In genomic region chr4:45753211-45753809, GRCm38 (mm10) we compare ENCODE assay signal across 12 mouse cellular contexts. TPM values are rescaled to one million over a fixed set of nuclear protein-coding genes. Genes with fewer than 3 reads are reported as not detected.
DNase-seq lines count a peak whose midpoint lies in the region; ATAC-seq and TF ChIP-seq lines count a peak whose summit lies in the region.
"Had no signal": no experiment of that assay in that cellular context is flagged by ENCODE, and none has a peak within 500 bp of the region (broad histone marks: within the 10 kb centered on the region; RNA-seq: fewer than 3 reads in every experiment).

No protein-coding gene starts in this region.

- H3K4me3 ChIP-seq in heart, embryonic 10.5 days: no peak overlapping the region
- no peak overlapping the region for H3K4me3 ChIP-seq in heart, adult 2 months
- no peak overlapping the region for H3K4me3 ChIP-seq in kidney, postnatal 0 days (replicated peaks; ENCODE audit: low read depth, low read length)
- H3K4me3 ChIP-seq: erythroblast, embryonic 14.5 days; kidney, embryonic 15.5 days; midbrain, embryonic 12.5 days had no signal

- no peak for TF ChIP-seq EP300 in heart, adult 2 months (IDR thresholded peaks at IDR 0.05; ENCODE audit: insufficient read depth, low read depth, low read length)

- H3K36me3 ChIP-seq in heart, embryonic 10.5 days: no peaks in the 10 kb centered on the region
- no peaks in the 10 kb centered on the region for H3K36me3 ChIP-seq in heart, adult 2 months (ENCODE audit: control insufficient read depth, insufficient read depth, low read length)
- no peaks in the 10 kb centered on the region for H3K36me3 ChIP-seq in kidney, postnatal 0 days (ENCODE audit: insufficient read depth, low read length)
- H3K36me3 ChIP-seq: G1E; kidney, embryonic 15.5 days; midbrain, embryonic 12.5 days had no signal

- no peaks in the 10 kb centered on the region for H3K79me2 ChIP-seq in heart, adult 2 months (replicated peaks; ENCODE audit: control insufficient read depth, insufficient read depth, low read length)

- TF ChIP-seq POLR2A in heart, adult 2 months (IDR thresholded peaks at IDR 0.05; ENCODE audit: insufficient read depth, low read depth, low read length): no peak
- TF ChIP-seq POLR2A in brain, embryonic 14.5 days (IDR thresholded peaks at IDR 0.05; ENCODE audit: borderline replicate concordance, extremely low read depth, insufficient read depth, insufficient read length, poor library complexity, severe bottlenecking): no peak

- intact Hi-C loops in heart, adult 2 months (cut with DNase I): no loop called here

- 34% methylated on average over 6 of the region's 6 CpGs for WGBS in heart, embryonic 10.5 days
- 34% methylated on average over 6 of the region's 6 CpGs for WGBS in heart, adult 2 months
- WGBS in kidney, postnatal 0 days: 40% methylated on average over 6 of the region's 6 CpGs

- peaks cover 36% of the 10 kb centered on the region for H3K27me3 ChIP-seq in heart, embryonic 10.5 days (ENCODE audit: insufficient read depth, poor library complexity, severe bottlenecking)
- no peaks in the 10 kb centered on the region for H3K27me3 ChIP-seq in heart, adult 2 months (ENCODE audit: control insufficient read depth, insufficient read depth, low read length)
- no peaks in the 10 kb centered on the region for H3K27me3 ChIP-seq in kidney, postnatal 0 days (ENCODE audit: insufficient read depth, low read length)

- peak overlapping the region; percentile 81 for H3K27ac ChIP-seq in heart, embryonic 10.5 days
- H3K27ac ChIP-seq in heart, adult 2 months: no peak overlapping the region
- no peak overlapping the region for H3K27ac ChIP-seq in kidney, postnatal 0 days
- H3K27ac ChIP-seq: kidney, embryonic 15.5 days; midbrain, embryonic 12.5 days had no signal

- DNase-seq in heart, embryonic 10.5 days (ENCODE audit: low spot score): no peak
- DNase-seq in heart, adult 2 months: no peak
- no peak for DNase-seq in kidney, postnatal 0 days (ENCODE audit: low spot score)
- DNase-seq in kidney, adult 9 months: no peak
- DNase-seq in brain, embryonic 14.5 days (ENCODE audit: low read depth): peak; percentile 87
- DNase-seq in heart, postnatal 4 days: peak; percentile 50
- DNase-seq in urinary bladder, postnatal 36 days (ENCODE audit: low spot score in 2 of 2): no peak
- no peak for DNase-seq in right cerebral cortex, postnatal 25 days

- ATAC-seq in kidney, postnatal 0 days (replicated peaks; ENCODE audit: low FRiP score, low read depth): 0 out of 2 replicates have a peak, but pooled peaks have one; percentile 34

- no peak overlapping the region for H3K9ac ChIP-seq in heart, adult 2 months (ENCODE audit: low read depth, low read length)
- H3K9ac ChIP-seq in kidney, postnatal 0 days (ENCODE audit: low read depth, low read length): no peak overlapping the region
- H3K9ac ChIP-seq: kidney, embryonic 15.5 days; midbrain, embryonic 12.5 days had no signal

- TF ChIP-seq CTCF in heart, adult 2 months (IDR thresholded peaks at IDR 0.05): no peak
- no peak for TF ChIP-seq CTCF in kidney, postnatal 0 days (IDR thresholded peaks at IDR 0.05; ENCODE audit: low read depth)
- no peak for TF ChIP-seq CTCF in brain, embryonic 14.5 days (IDR thresholded peaks at IDR 0.05; ENCODE audit: borderline replicate concordance, extremely low read depth, insufficient read depth, insufficient read length)

- H3K4me2 ChIP-seq in kidney, postnatal 0 days (ENCODE audit: low read length): no peak overlapping the region
- H3K4me2 ChIP-seq: kidney, embryonic 15.5 days; midbrain, embryonic 12.5 days had no signal

- H3K4me1 ChIP-seq in heart, embryonic 10.5 days: peaks cover 51% of the 10 kb centered on the region
- no peaks in the 10 kb centered on the region; the same call in 1 of the 2 replicates for H3K4me1 ChIP-seq in heart, adult 2 months (ENCODE audit: control insufficient read depth, insufficient read depth, low read length)
- H3K4me1 ChIP-seq in kidney, postnatal 0 days (replicated peaks; ENCODE audit: insufficient read depth, low read length): peaks cover 3% of the 10 kb centered on the region; the same call in 1 of the 2 replicates

- H3K9me3 ChIP-seq in heart, embryonic 10.5 days: no peaks in the 10 kb centered on the region
- no peaks in the 10 kb centered on the region for H3K9me3 ChIP-seq in kidney, postnatal 0 days (replicated peaks; ENCODE audit: low read length)
- H3K9me3 ChIP-seq: G1E; kidney, embryonic 15.5 days; midbrain, embryonic 12.5 days had no signal

RNA-seq across cellular contexts. Expression of gene Aldh1b1, which starts 45.5 kb away (rescaled TPM):
- polyA plus RNA-seq in heart, embryonic 10.5 days (2016; fragmentation: Nextera tagmentation; extraction: Ambion mirVana): 46.1 and 80.9 TPM in 2 replicates
- total RNA-seq in heart, adult 2 months (2021): 10 to 100 TPM; 12.3 to 12.7 TPM
- polyA plus RNA-seq in heart, adult 2 months (2012; rRNA removed): 18.9 and 22.2 TPM in 2 replicates
- 9.7 and 12.1 TPM in 2 replicates for polyA plus RNA-seq in kidney, postnatal 0 days (2015; fragmentation: Nextera tagmentation; extraction: Ambion mirVana)
- polyA plus RNA-seq in brain, embryonic 14.5 days (2012; rRNA removed): 9.8 and 11.4 TPM in 2 replicates
- 10 to 100 TPM; 84.2 to 91.4 TPM for total RNA-seq in heart, postnatal 4 days (2021)
- polyA plus RNA-seq: G1E had no signal

Comparison
In these comparisons a context has a peak if more than half of its experiments do, and no peak if none do; other contexts are left out.
1. DNase-seq: peak in brain, embryonic 14.5 days (single experiment) and heart, postnatal 4 days (single experiment); none in heart, embryonic 10.5 days (single experiment), heart, adult 2 months (0 of 2), kidney, postnatal 0 days (single experiment), kidney, adult 9 months (single experiment), urinary bladder, postnatal 36 days (0 of 2) and right cerebral cortex, postnatal 25 days (single experiment).